Mouse (Mus musculus): ENCODE measurements around the gene Krtap5-1. TPM values are rescaled to one million over a fixed set of nuclear protein-coding genes. Genes with fewer than 3 reads are reported as not detected.
A peak's percentile ranks its signal among the peaks of the same experiment; 100 is the strongest.
"Not testable (repeated sequence)": the region's sequence is repeated elsewhere in the genome, so short reads cannot be mapped to it uniquely, and the experiment has no call there.

The Krtap5-1 gene
- polyA plus RNA-seq (2012; ENCODE audit: insufficient read depth, low replicate concordance) = not detected in 2 replicates

DNA sequence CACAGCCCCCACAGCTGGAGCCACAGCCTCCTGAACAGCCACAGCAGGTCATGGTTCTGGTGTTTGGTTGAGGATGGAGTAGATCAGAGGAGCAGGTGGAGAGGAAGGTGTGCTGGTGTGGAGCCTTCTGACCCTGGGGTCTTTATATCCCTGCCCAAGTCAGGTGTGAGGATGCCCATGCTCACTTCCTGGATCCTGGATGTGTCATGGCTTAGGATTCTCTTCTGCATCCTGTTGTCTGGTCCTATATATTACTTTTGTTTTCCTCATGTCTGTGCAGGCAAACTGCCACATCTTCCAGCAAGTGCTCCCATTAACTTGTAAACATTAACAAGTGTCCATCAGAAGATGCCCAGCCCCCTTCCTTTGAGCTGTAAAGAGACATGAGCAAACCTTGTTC, at the start of gene Krtap5-1:
Krtap5-1 (minus strand) TSS at position 101 of the 400 bp plus-strand sequence.
- H3K4me3 ChIP-seq (replicated peaks); H3K36me3 ChIP-seq (replicated peaks; ENCODE audit: low read length); H3K9me3 ChIP-seq: not testable (repeated sequence)
- Histone ChIP-seq H3K4me1 (peaks cover 42% of the 10 kb centered on the region), H3K27me3 (replicated peaks) (peaks cover 37% of the 10 kb centered on the region)

DNA sequence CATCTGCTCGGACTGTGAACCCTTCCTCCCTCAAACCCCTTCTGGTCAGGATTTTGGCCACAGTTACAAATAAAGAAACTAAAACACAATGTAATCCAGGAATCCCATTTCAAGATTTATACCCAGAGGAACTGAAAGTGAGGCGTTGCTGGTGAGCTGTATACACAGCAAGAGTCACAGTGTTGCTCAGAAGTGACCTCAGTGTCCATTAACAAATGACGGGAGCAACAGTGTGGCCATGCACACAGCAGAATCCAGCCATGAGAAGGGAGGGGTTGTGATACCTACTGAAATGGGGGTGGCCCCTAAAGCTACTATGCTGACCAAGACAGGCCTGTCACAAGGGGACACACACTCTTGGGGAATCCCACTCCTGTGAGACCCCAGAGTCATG, 45.3 kb upstream of the Krtap5-1 start:
- H3K9me3 ChIP-seq = no peaks in the 10 kb centered on the region
- TF ChIP-seq FLI1 (IDR thresholded peaks at IDR 0.05; ENCODE audit: low read length) (no peak), GATA1 (IDR thresholded peaks at IDR 0.05; ENCODE audit: borderline replicate concordance, low read length) (no peak)
- H3K4me1 ChIP-seq = peaks cover 58% of the 10 kb centered on the region
- H3K27me3 ChIP-seq (replicated peaks) = no peaks in the 10 kb centered on the region
- H3K4me3 ChIP-seq (replicated peaks) = peak overlapping the region; percentile 31
- H3K36me3 ChIP-seq (replicated peaks; ENCODE audit: low read length) = no peaks in the 10 kb centered on the region

DNA sequence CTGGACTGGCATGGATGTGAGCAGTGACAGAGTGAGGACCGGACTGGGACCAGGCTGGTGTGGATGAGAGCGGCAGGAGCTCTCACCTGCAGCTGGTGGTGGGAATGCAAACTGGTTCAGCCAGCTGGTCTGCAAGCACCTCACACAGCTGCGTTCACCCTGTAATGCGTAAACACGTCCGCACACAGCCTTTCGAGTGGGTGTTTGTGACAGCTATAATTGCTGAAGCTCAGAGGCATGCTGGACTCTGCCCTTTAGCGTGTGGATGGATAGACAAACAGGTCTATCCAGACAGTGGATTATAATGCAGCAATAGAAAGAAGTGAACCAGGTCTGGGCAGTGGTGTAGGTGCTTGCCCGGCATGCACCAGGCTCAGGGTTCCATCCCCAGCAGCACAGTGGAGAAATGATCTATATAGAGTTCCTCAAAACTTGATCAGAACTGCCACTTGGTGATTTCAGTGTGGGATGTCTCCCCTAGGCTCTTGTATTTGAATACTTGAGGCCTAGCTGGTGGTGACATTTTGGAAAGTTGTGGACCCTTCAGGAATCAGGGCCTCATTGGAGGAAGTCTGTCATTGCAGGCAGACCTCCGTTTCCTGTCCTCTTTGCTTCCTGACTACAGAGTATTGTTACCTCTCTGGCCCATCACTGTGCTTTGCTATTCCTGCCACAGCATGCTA, 44.8 kb upstream of the Krtap5-1 start:
- H3K27me3 ChIP-seq (replicated peaks) = no peaks in the 10 kb centered on the region
- peak overlapping the region; percentile 53 for H3K4me3 ChIP-seq (replicated peaks)
- peaks cover 57% of the 10 kb centered on the region for H3K4me1 ChIP-seq
- H3K9me3 ChIP-seq = no peaks in the 10 kb centered on the region
- TF ChIP-seq FLI1 (IDR thresholded peaks at IDR 0.05; ENCODE audit: low read length) (no peak), GATA1 (IDR thresholded peaks at IDR 0.05; ENCODE audit: borderline replicate concordance, low read length) (no peak)
- no peaks in the 10 kb centered on the region for H3K36me3 ChIP-seq (replicated peaks; ENCODE audit: low read length)

- Histone ChIP-seq H3K9me3 (no peaks in the 10 kb centered on the region), H3K4me1 (peaks cover 46% of the 10 kb centered on the region)
- TF ChIP-seq GATA1 (IDR thresholded peaks at IDR 0.05; ENCODE audit: borderline replicate concordance, low read length) (no peak), FLI1 (IDR thresholded peaks at IDR 0.05; ENCODE audit: low read length) (no peak)
Observed at GRCm38 (mm10) chr7:142340269-142340970, 43.5 kb upstream of the Krtap5-1 start.

GRCm38 (mm10) chr7:142335151-142335550, 38.2 kb upstream of the Krtap5-1 start:
- H3K27me3 ChIP-seq (replicated peaks) = peaks cover 18% of the 10 kb centered on the region
- no peaks in the 10 kb centered on the region for H3K9me3 ChIP-seq
- H3K36me3 ChIP-seq (replicated peaks; ENCODE audit: low read length) = no peaks in the 10 kb centered on the region
- peaks cover 38% of the 10 kb centered on the region for H3K4me1 ChIP-seq
- TF ChIP-seq FLI1 (IDR thresholded peaks at IDR 0.05; ENCODE audit: low read length) = no peak
- TF ChIP-seq GATA1 (IDR thresholded peaks at IDR 0.05; ENCODE audit: borderline replicate concordance, low read length) = no peak
- H3K4me3 ChIP-seq (replicated peaks) = no peak overlapping the region

More at GRCm38 (mm10) chr7:142340269-142340970, 43.5 kb upstream of the Krtap5-1 start:
- H3K4me3 ChIP-seq (replicated peaks) = peak overlapping the region; percentile 19
- peaks cover 7% of the 10 kb centered on the region for H3K27me3 ChIP-seq (replicated peaks)
- H3K36me3 ChIP-seq (replicated peaks; ENCODE audit: low read length) = no peaks in the 10 kb centered on the region

DNA sequence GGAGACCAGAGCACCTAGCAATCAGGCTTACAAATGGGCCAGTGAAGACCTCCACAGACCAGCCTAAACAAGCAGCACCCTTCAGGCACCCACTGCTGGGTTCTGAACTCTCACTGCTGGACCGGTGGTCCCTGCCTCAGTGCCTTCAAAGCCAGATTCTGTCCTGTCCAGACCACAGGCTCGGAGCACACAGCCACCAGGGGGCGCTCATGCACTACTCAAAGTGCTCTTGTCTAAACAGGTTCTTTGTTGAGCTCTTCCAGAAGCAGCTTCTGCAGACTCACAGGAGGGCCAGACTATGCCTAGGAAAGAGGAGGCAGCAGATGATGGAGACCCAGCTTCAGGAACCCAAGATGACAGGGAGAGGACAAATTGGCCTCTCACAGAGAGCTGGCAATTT, 37.3 kb upstream of the Krtap5-1 start:
- TF ChIP-seq FLI1 (IDR thresholded peaks at IDR 0.05; ENCODE audit: low read length) (no peak), GATA1 (IDR thresholded peaks at IDR 0.05; ENCODE audit: borderline replicate concordance, low read length) (no peak)
- peaks cover 23% of the 10 kb centered on the region for H3K27me3 ChIP-seq (replicated peaks)
- no peak overlapping the region for H3K4me3 ChIP-seq (replicated peaks)
- no peaks in the 10 kb centered on the region for H3K9me3 ChIP-seq
- peaks cover 34% of the 10 kb centered on the region for H3K4me1 ChIP-seq
- H3K36me3 ChIP-seq (replicated peaks; ENCODE audit: low read length) = no peaks in the 10 kb centered on the region

DNA sequence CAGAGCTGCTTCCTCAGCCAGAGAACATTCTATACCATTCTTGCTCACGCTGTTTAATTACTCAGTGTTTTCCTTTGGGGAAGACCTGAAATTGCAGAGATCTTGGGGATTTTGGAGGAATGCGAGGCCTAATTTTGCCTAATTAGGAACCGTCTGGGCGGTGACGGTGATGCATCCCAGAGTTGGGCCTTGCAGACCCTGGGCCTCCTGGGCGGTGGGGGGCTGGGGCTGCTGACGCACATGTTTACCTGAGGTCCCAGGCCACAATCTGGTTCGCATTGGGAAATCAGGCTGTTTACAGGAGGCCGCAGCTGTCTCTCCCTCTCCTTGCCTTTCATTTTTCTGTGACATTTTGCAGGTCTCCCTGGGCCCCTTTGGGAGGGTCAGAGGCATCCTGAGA, 35.8 kb upstream of the Krtap5-1 start:
- H3K27me3 ChIP-seq (replicated peaks) = peaks cover 32% of the 10 kb centered on the region
- not testable (repeated sequence) for H3K4me3 ChIP-seq (replicated peaks); H3K9me3 ChIP-seq; H3K36me3 ChIP-seq (replicated peaks; ENCODE audit: low read length)
- H3K4me1 ChIP-seq = peaks cover 41% of the 10 kb centered on the region

DNA sequence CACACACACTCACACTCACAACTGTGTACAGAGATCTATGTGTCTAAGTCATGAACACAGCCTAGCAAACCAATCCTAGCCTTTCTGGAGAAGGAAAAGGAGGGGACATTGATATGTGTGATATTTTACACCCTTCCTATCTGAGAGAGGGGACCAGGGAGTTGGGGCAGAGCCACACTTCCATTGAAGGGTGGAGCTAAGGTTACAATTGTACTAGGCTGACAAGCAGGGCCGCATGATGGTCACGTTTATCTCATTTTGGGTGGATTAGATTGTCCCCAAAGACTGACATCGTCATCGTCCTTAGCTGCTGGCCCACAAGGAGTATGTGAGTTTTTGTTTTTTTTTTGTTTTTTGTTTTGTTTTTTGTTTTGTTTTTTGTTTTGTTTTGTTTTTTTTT, 34.4 kb upstream of the Krtap5-1 start:
- no peak for TF ChIP-seq GATA1 (IDR thresholded peaks at IDR 0.05; ENCODE audit: borderline replicate concordance, low read length)
- TF ChIP-seq FLI1 (IDR thresholded peaks at IDR 0.05; ENCODE audit: low read length) = no peak
- Histone ChIP-seq H3K36me3 (replicated peaks; ENCODE audit: low read length) (no peaks in the 10 kb centered on the region), H3K4me1 (peaks cover 41% of the 10 kb centered on the region), H3K4me3 (replicated peaks) (no peak overlapping the region), H3K9me3 (no peaks in the 10 kb centered on the region), H3K27me3 (replicated peaks) (peaks cover 41% of the 10 kb centered on the region)

- peaks cover 40% of the 10 kb centered on the region for H3K27me3 ChIP-seq (replicated peaks)
- TF ChIP-seq FLI1 (IDR thresholded peaks at IDR 0.05; ENCODE audit: low read length) (no peak), GATA1 (IDR thresholded peaks at IDR 0.05; ENCODE audit: borderline replicate concordance, low read length) (no peak)
- H3K4me3 ChIP-seq (replicated peaks) = no peak overlapping the region
- H3K4me1 ChIP-seq = peaks cover 41% of the 10 kb centered on the region
- H3K36me3 ChIP-seq (replicated peaks; ENCODE audit: low read length) = no peaks in the 10 kb centered on the region
- no peaks in the 10 kb centered on the region for H3K9me3 ChIP-seq
Observed at GRCm38 (mm10) chr7:142330271-142330724, 33.4 kb upstream of the Krtap5-1 start.

DNA sequence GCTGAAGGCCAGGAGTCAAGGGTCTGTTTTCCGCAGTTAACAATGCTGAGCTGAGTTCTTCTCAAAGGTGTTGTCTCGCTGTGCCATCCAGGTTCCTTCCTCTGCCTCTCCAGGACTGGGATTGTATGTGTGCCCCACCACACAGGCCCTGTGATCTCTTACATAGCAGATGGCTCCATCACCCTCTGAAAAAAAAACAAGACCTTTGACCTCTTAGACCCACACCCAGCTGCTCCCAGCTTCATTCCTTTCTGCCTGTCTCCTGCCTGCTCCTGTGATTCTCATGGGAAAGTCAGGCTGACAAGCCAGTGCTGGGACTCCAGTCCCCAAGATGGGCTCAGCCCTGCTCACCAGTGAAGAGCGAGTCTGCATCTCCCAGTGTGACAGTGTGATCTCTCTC, 31.6 kb upstream of the Krtap5-1 start:
- peaks cover 44% of the 10 kb centered on the region for H3K27me3 ChIP-seq (replicated peaks)
- no peaks in the 10 kb centered on the region for H3K36me3 ChIP-seq (replicated peaks; ENCODE audit: low read length)
- H3K9me3 ChIP-seq = no peaks in the 10 kb centered on the region
- no peak overlapping the region for H3K4me3 ChIP-seq (replicated peaks)
- no peak for TF ChIP-seq FLI1 (IDR thresholded peaks at IDR 0.05; ENCODE audit: low read length)
- no peak for TF ChIP-seq GATA1 (IDR thresholded peaks at IDR 0.05; ENCODE audit: borderline replicate concordance, low read length)
- H3K4me1 ChIP-seq = peaks cover 28% of the 10 kb centered on the region
